Mouse (Mus musculus): ENCODE measurements around the gene Anpep. TPM values are rescaled to one million over a fixed set of nuclear protein-coding genes. Genes with fewer than 3 reads are reported as not detected.

The Anpep gene
- total and polyA plus RNA-seq, 3 experiments, result 0.66 TPM; not detected in 2

- TF ChIP-seq GATA1 (IDR thresholded peaks at IDR 0.05; ENCODE audit: borderline replicate concordance, low read length) (no peak), POLR2AphosphoS5 (IDR thresholded peaks at IDR 0.05; ENCODE audit: insufficient replicate concordance, low read depth, low read length) (no peak), TAL1 (conservative IDR thresholded peaks at IDR 0.05; ENCODE audit: low read depth, low read length) (no peak), GATA2 (IDR thresholded peaks at IDR 0.05; ENCODE audit: borderline replicate concordance, low read depth, low read length) (no peak), CTCF (IDR thresholded peaks at IDR 0.05; ENCODE audit: low read depth, low read length) (no peak)
- no peak for ATAC-seq (ENCODE audit: extremely low read depth, insufficient number of reproducible peaks, low FRiP score, poor library complexity, severe bottlenecking)
- Histone ChIP-seq H3K9me3 (replicated peaks) (no peaks in the 10 kb centered on the region), H3K27me3 (ENCODE audit: insufficient read depth, low read length) (peaks cover 3% of the 10 kb centered on the region; the same call in 1 of the 2 replicates), H3K36me3 (replicated peaks) (no peaks in the 10 kb centered on the region), H3K4me3 (ENCODE audit: low read depth, low read length) (no peak overlapping the region), H3K4me1 (ENCODE audit: insufficient read depth, low read depth, low read length) (no peaks in the 10 kb centered on the region)
- no peak for DNase-seq (ENCODE audit: low spot score)
Observed at GRCm38 (mm10) chr7:79831145-79831544, 29.7 kb downstream of the Anpep start.

GRCm38 (mm10) chr7:79828341-79828740 is 32.5 kb downstream of the Anpep start:
- H3K36me3 ChIP-seq (replicated peaks), result no peaks in the 10 kb centered on the region
- TF ChIP-seq CTCF (IDR thresholded peaks at IDR 0.05; ENCODE audit: low read depth, low read length), result no peak
- TF ChIP-seq TAL1 (conservative IDR thresholded peaks at IDR 0.05; ENCODE audit: low read depth, low read length), result no peak
- TF ChIP-seq GATA2 (IDR thresholded peaks at IDR 0.05; ENCODE audit: borderline replicate concordance, low read depth, low read length), result no peak
- TF ChIP-seq POLR2AphosphoS5 (IDR thresholded peaks at IDR 0.05; ENCODE audit: insufficient replicate concordance, low read depth, low read length), result no peak
- TF ChIP-seq GATA1 (IDR thresholded peaks at IDR 0.05; ENCODE audit: borderline replicate concordance, low read length), result no peak

GRCm38 (mm10) chr7:79822092-79822695 is 38.7 kb downstream of the Anpep start:
- Histone ChIP-seq H3K9me3 (replicated peaks) (no peaks in the 10 kb centered on the region), H3K27me3 (ENCODE audit: insufficient read depth, low read length) (peaks cover 18% of the 10 kb centered on the region), H3K4me1 (ENCODE audit: insufficient read depth, low read depth, low read length) (no peaks in the 10 kb centered on the region), H3K36me3 (replicated peaks) (no peaks in the 10 kb centered on the region), H3K4me3 (ENCODE audit: low read depth, low read length) (no peak overlapping the region)
- DNase-seq (ENCODE audit: low spot score) (no peak), ATAC-seq (ENCODE audit: extremely low read depth, insufficient number of reproducible peaks, low FRiP score, poor library complexity, severe bottlenecking) (no peak)
- no peak for TF ChIP-seq POLR2AphosphoS5 (IDR thresholded peaks at IDR 0.05; ENCODE audit: insufficient replicate concordance, low read depth, low read length)
- TF ChIP-seq GATA2 (IDR thresholded peaks at IDR 0.05; ENCODE audit: borderline replicate concordance, low read depth, low read length), result no peak
- TF ChIP-seq TAL1 (conservative IDR thresholded peaks at IDR 0.05; ENCODE audit: low read depth, low read length), result no peak
- TF ChIP-seq CTCF (IDR thresholded peaks at IDR 0.05; ENCODE audit: low read depth, low read length), result no peak
- no peak for TF ChIP-seq GATA1 (IDR thresholded peaks at IDR 0.05; ENCODE audit: borderline replicate concordance, low read length)

More at GRCm38 (mm10) chr7:79828341-79828740, 32.5 kb downstream of the Anpep start:
- Histone ChIP-seq H3K9me3 (replicated peaks) (no peaks in the 10 kb centered on the region), H3K4me1 (ENCODE audit: insufficient read depth, low read depth, low read length) (no peaks in the 10 kb centered on the region), H3K27me3 (ENCODE audit: insufficient read depth, low read length) (peaks cover 3% of the 10 kb centered on the region; the same call in 1 of the 2 replicates), H3K4me3 (ENCODE audit: low read depth, low read length) (no peak overlapping the region)
- DNase-seq (ENCODE audit: low spot score), result no peak
- ATAC-seq (ENCODE audit: extremely low read depth, insufficient number of reproducible peaks, low FRiP score, poor library complexity, severe bottlenecking), result no peak

GRCm38 (mm10) chr7:79819996-79820395 is 40.9 kb downstream of the Anpep start:
- ATAC-seq (ENCODE audit: extremely low read depth, insufficient number of reproducible peaks, low FRiP score, poor library complexity, severe bottlenecking) (no peak), DNase-seq (ENCODE audit: low spot score) (no peak)
- no peak for TF ChIP-seq GATA2 (IDR thresholded peaks at IDR 0.05; ENCODE audit: borderline replicate concordance, low read depth, low read length)
- TF ChIP-seq CTCF (IDR thresholded peaks at IDR 0.05; ENCODE audit: low read depth, low read length), result no peak
- no peak for TF ChIP-seq TAL1 (conservative IDR thresholded peaks at IDR 0.05; ENCODE audit: low read depth, low read length)
- TF ChIP-seq GATA1 (IDR thresholded peaks at IDR 0.05; ENCODE audit: borderline replicate concordance, low read length), result no peak
- TF ChIP-seq POLR2AphosphoS5 (IDR thresholded peaks at IDR 0.05; ENCODE audit: insufficient replicate concordance, low read depth, low read length), result no peak
- H3K9me3 ChIP-seq (replicated peaks), result no peaks in the 10 kb centered on the region
- peaks cover 18% of the 10 kb centered on the region for H3K27me3 ChIP-seq (ENCODE audit: insufficient read depth, low read length)
- no peaks in the 10 kb centered on the region for H3K36me3 ChIP-seq (replicated peaks)
- no peaks in the 10 kb centered on the region for H3K4me1 ChIP-seq (ENCODE audit: insufficient read depth, low read depth, low read length)
- H3K4me3 ChIP-seq (ENCODE audit: low read depth, low read length), result no peak overlapping the region

- no peak for ATAC-seq (ENCODE audit: extremely low read depth, insufficient number of reproducible peaks, low FRiP score, poor library complexity, severe bottlenecking)
- Histone ChIP-seq H3K4me1 (ENCODE audit: insufficient read depth, low read depth, low read length) (no peaks in the 10 kb centered on the region), H3K27me3 (ENCODE audit: insufficient read depth, low read length) (peaks cover 18% of the 10 kb centered on the region), H3K36me3 (replicated peaks) (no peaks in the 10 kb centered on the region), H3K4me3 (ENCODE audit: low read depth, low read length) (no peak overlapping the region), H3K9me3 (replicated peaks) (no peaks in the 10 kb centered on the region)
- no peak for DNase-seq (ENCODE audit: low spot score)
- TF ChIP-seq CTCF (IDR thresholded peaks at IDR 0.05; ENCODE audit: low read depth, low read length) (no peak), GATA1 (IDR thresholded peaks at IDR 0.05; ENCODE audit: borderline replicate concordance, low read length) (no peak), POLR2AphosphoS5 (IDR thresholded peaks at IDR 0.05; ENCODE audit: insufficient replicate concordance, low read depth, low read length) (no peak), GATA2 (IDR thresholded peaks at IDR 0.05; ENCODE audit: borderline replicate concordance, low read depth, low read length) (no peak), TAL1 (conservative IDR thresholded peaks at IDR 0.05; ENCODE audit: low read depth, low read length) (no peak)
Observed at GRCm38 (mm10) chr7:79819515-79819914, 41.3 kb downstream of the Anpep start.

- H3K4me1 ChIP-seq (ENCODE audit: insufficient read depth, low read depth, low read length), result no peaks in the 10 kb centered on the region
- DNase-seq (ENCODE audit: low spot score) (no peak), ATAC-seq (ENCODE audit: extremely low read depth, insufficient number of reproducible peaks, low FRiP score, poor library complexity, severe bottlenecking) (no peak)
- TF ChIP-seq POLR2AphosphoS5 (IDR thresholded peaks at IDR 0.05; ENCODE audit: insufficient replicate concordance, low read depth, low read length) (no peak), GATA2 (IDR thresholded peaks at IDR 0.05; ENCODE audit: borderline replicate concordance, low read depth, low read length) (no peak), GATA1 (IDR thresholded peaks at IDR 0.05; ENCODE audit: borderline replicate concordance, low read length) (no peak), CTCF (IDR thresholded peaks at IDR 0.05; ENCODE audit: low read depth, low read length) (no peak), TAL1 (conservative IDR thresholded peaks at IDR 0.05; ENCODE audit: low read depth, low read length) (no peak)
- no peaks in the 10 kb centered on the region for H3K36me3 ChIP-seq (replicated peaks)
- no peaks in the 10 kb centered on the region for H3K9me3 ChIP-seq (replicated peaks)
- H3K27me3 ChIP-seq (ENCODE audit: insufficient read depth, low read length), result peaks cover 20% of the 10 kb centered on the region
- no peak overlapping the region for H3K4me3 ChIP-seq (ENCODE audit: low read depth, low read length)
Observed at GRCm38 (mm10) chr7:79818321-79818720, 42.5 kb downstream of the Anpep start.

All from G1E (cell line).